Mouse (Mus musculus) midbrain, embryonic 16.5 days (tissue): ENCODE measurements at regions not wholly inside any gene's neighbourhood (a gene's known extent, or its start where the extent isn't known, plus 50 kb on each side); places are given as distances from the start of the nearest gene placed in this dataset.

Source experiments
- ATAC-seq: fragments of 200-750 bp; cut with Nextera tagmentation; 2 replicates; pipeline ENCODE4 v1.8.0; 2017; ENCODE audit warnings: moderate TSS enrichment
- H3K27ac ChIP-seq: fragments of 300-500 bp; sonication (generic); 2 replicates; pipeline ENCODE4 v1.5.1; 2014; ENCODE audit warnings: mild to moderate bottlenecking, low read length, mixed read lengths
- H3K27me3 ChIP-seq: fragments of 300-500 bp; sonication (generic); 2 replicates; pipeline ENCODE4 v1.6.1; 2014; ENCODE audit warnings: low read depth, low read length, mixed read lengths; ENCODE audit not compliant: control insufficient read depth, insufficient read depth
- H3K36me3 ChIP-seq: fragments of 300-500 bp; sonication (generic); 2 replicates; pipeline ENCODE4 v1.6.1; 2014; ENCODE audit warnings: mild to moderate bottlenecking, low read length, moderate library complexity, mixed read lengths; ENCODE audit not compliant: control insufficient read depth, insufficient read depth
- H3K4me1 ChIP-seq: fragments of 300-500 bp; sonication (generic); 2 replicates; pipeline ENCODE4 v1.6.1; 2014; ENCODE audit warnings: mild to moderate bottlenecking, low read length, mixed read lengths; ENCODE audit not compliant: control insufficient read depth, insufficient read depth
- H3K4me2 ChIP-seq: fragments of 300-500 bp; sonication (generic); 2 replicates; pipeline ENCODE4 v1.6.1; 2014; ENCODE audit warnings: mild to moderate bottlenecking, low read length, mixed read lengths
- H3K4me3 ChIP-seq: fragments of 300-500 bp; sonication (generic); 2 replicates; pipeline ENCODE4 v1.5.1; 2014; ENCODE audit warnings: low read depth, mild to moderate bottlenecking, low read length, moderate library complexity, mixed read lengths
- H3K9ac ChIP-seq: fragments of 300-500 bp; sonication (generic); 2 replicates; pipeline ENCODE4 v1.6.1; 2014; ENCODE audit warnings: low read depth, low read length, mixed read lengths
- H3K9me3 ChIP-seq: fragments of 300-500 bp; sonication (generic); replicated peaks from 2 replicates; pipeline ENCODE4 v1.6.1; 2014; ENCODE audit warnings: mild to moderate bottlenecking, low read length, mixed read lengths; ENCODE audit not compliant: control insufficient read depth, poor library complexity, severe bottlenecking
- WGBS: fragments of 180-500 bp; shearing (Covaris S2); extraction: QIAGEN DNeasy Blood & Tissue Kit; methylation state at CpG from one replicate; pipeline ENCODE4 v1.1.7; 2014; 5-methylcytosine and 5-hydroxymethylcytosine counted together

DNA sequence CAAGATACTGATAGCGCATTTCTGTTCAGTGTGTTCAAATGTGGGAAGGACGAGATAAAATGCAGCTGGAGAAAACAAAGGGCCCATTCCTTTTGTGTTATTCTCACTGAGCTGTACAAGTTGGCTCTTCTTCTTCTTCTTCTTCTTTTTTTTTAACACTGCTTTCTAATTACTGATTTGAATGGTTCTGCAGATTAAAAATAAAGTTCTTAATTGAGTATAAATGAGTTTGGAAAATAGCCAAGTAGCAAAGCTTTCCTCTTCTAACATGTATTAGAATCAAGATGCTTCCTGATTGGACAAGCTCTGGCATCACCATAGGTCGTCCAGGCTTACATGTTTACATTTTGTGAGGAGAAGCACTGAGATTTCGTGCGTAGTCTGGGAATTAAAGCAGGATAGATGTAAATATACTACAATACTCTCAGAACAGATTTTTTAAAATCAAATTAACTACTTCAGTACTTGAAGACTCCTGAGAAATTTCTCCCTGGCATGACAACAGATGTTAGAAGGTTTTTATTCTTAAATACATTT is 1254.8 kb downstream of the Pla2g4a start:
- H3K4me3 ChIP-seq: no peak overlapping the region
- no peaks in the 10 kb centered on the region for H3K9me3 ChIP-seq
- ATAC-seq: no peak
- H3K36me3 ChIP-seq: no peaks in the 10 kb centered on the region
- no peak overlapping the region for H3K9ac ChIP-seq
- WGBS: 61% methylated on average over 5 of the region's 5 CpGs
- no peak overlapping the region for H3K27ac ChIP-seq
- no peak overlapping the region for H3K4me2 ChIP-seq
- H3K4me1 ChIP-seq: no peaks in the 10 kb centered on the region
- no peaks in the 10 kb centered on the region for H3K27me3 ChIP-seq

DNA sequence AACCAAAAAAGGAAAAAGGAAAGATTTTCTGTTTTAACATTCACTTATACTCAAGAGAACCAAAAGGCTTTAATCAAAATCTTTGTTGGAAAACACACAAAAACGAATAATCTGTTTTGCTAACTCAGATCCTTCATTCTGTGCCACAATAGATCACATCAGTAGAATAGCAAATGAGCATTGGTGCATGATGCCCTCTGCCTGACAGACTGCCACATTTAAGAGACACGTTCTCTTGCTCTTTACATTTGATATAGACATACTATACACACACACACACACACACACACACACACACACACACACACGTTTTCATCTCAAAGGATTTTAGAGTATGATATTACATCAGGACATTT is 1260.5 kb downstream of the Pla2g4a start:
- H3K4me2 ChIP-seq: no peak overlapping the region
- no peaks in the 10 kb centered on the region for H3K4me1 ChIP-seq
- 38% methylated on average over 3 of the region's 3 CpGs for WGBS
- H3K9ac ChIP-seq: no peak overlapping the region
- H3K27ac ChIP-seq: no peak overlapping the region
- H3K4me3 ChIP-seq: no peak overlapping the region
- H3K27me3 ChIP-seq: no peaks in the 10 kb centered on the region
- no peaks in the 10 kb centered on the region for H3K36me3 ChIP-seq
- no peak for ATAC-seq
- H3K9me3 ChIP-seq: no peaks in the 10 kb centered on the region

DNA sequence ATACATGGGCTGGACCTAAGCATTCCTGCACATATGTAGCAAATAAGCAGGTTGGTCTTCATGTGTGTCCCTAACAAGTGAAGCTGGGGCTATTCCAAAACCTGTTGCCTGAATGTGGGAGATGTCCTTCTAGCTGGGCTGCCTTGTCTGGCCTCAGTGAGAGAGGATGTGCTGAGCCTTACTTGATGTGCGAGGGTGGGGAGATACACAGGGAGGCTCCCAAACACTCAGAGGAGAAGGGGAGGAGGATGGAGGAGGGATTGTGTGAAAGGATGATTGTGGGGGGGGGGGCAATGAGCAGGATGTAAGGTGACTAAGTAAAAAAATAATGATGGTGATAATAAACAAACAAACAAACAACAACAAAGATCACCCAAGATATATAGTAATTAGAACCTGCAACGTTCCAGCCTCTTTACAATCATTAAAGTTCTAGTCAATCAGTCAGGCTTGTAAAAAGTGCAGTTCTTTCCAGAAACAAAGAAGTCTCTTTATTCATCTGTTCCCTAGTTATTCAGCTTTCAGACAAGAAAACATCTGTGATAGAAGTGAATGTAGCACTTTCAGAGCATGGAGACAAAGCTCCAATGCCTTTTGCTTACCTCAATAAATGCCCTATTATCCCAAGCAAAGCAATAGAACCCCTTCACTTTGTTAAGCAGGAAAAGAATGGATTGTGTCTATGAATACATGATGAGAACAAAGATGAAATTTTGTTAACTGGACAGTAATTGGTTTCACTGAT is 1261.1 kb downstream of the Pla2g4a start:
- 42% methylated on average over 2 of the region's 2 CpGs for WGBS
- no peak overlapping the region for H3K4me2 ChIP-seq
- ATAC-seq: 0 out of 2 replicates have a peak, but pooled peaks have one; percentile 60
- no peak overlapping the region for H3K4me3 ChIP-seq
- no peaks in the 10 kb centered on the region for H3K27me3 ChIP-seq
- no peaks in the 10 kb centered on the region for H3K4me1 ChIP-seq
- no peak overlapping the region for H3K9ac ChIP-seq
- no peaks in the 10 kb centered on the region for H3K36me3 ChIP-seq
- H3K27ac ChIP-seq: no peak overlapping the region
- no peaks in the 10 kb centered on the region for H3K9me3 ChIP-seq

DNA sequence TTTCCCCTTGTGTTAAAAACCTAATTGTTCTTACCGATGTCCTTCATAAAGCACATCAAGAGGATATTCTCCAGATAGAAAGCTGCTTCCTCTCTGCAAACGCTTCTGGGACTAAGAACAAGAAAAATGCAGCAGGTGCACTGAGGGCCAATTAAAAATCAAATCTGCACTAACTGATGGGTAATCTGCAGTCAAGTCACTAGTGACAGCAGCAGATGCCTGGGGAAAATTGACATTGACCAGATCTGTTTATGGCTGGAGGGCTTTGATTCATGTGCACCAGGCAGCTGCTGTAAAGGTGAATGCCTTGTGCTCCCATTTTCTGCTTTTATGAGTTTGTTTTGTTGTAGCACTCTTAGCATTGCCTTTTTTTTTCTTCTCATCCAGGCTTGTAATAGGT is 1271.0 kb downstream of the Pla2g4a start:
- Histone ChIP-seq H3K9ac (no peak overlapping the region), H3K4me2 (no peak overlapping the region), H3K27me3 (no peaks in the 10 kb centered on the region), H3K36me3 (no peaks in the 10 kb centered on the region), H3K9me3 (no peaks in the 10 kb centered on the region), H3K4me1 (peaks cover 5% of the 10 kb centered on the region; the same call in 1 of the 2 replicates), H3K4me3 (no peak overlapping the region), H3K27ac (no peak overlapping the region)
- 22% methylated on average over 2 of the region's 2 CpGs for WGBS
- ATAC-seq: peak; percentile 70; the same call in 1 of the 2 replicates

DNA sequence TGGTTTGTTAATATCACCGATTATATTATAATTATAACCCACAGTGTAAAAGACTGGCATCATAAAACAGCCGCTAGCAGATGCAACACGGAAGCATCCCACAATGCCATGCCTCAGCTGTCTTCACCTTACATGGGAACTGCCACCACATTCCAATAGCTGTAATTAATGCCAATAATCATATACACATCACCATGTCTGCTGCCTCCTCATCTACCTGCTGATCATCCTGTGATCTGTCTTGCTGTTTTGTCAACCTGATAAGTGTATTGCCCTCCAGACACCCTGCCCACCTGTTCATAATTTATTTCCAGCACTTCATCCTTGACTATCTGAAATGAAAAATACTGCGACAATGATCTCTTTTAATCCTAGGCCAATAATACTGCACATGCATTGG is 1271.5 kb downstream of the Pla2g4a start:
- WGBS: 66% methylated on average over 4 of the region's 4 CpGs
- Histone ChIP-seq H3K9ac (no peak overlapping the region), H3K36me3 (no peaks in the 10 kb centered on the region), H3K27ac (no peak overlapping the region), H3K4me1 (peaks cover 5% of the 10 kb centered on the region; the same call in 1 of the 2 replicates), H3K4me3 (no peak overlapping the region), H3K9me3 (no peaks in the 10 kb centered on the region), H3K4me2 (no peak overlapping the region), H3K27me3 (no peaks in the 10 kb centered on the region)
- ATAC-seq: peak; percentile 25; the same call in 1 of the 2 replicates

DNA sequence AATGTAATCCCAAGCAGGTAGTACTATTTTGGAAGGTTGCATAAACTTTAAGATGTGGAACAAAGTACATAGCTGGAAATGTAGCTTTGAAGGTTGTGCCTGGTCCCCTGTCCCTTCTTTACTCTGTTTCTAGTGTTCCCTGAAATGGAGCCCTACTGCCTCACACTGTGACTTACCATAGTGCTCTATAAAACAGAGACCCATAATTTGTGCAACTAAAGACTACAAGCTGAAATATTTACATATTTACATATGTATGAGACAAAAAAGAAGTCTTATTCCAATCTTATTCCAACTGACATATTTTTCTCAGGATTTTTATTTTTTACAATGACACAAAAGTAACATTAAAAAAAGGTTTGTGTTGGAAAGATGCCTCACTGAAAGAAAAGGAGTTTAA is 1285.6 kb downstream of the Pla2g4a start:
- Histone ChIP-seq H3K27me3 (no peaks in the 10 kb centered on the region), H3K36me3 (no peaks in the 10 kb centered on the region), H3K9ac (no peak overlapping the region), H3K9me3 (no peaks in the 10 kb centered on the region), H3K4me3 (no peak overlapping the region), H3K4me1 (no peaks in the 10 kb centered on the region), H3K4me2 (no peak overlapping the region), H3K27ac (no peak overlapping the region)
- no peak for ATAC-seq

DNA sequence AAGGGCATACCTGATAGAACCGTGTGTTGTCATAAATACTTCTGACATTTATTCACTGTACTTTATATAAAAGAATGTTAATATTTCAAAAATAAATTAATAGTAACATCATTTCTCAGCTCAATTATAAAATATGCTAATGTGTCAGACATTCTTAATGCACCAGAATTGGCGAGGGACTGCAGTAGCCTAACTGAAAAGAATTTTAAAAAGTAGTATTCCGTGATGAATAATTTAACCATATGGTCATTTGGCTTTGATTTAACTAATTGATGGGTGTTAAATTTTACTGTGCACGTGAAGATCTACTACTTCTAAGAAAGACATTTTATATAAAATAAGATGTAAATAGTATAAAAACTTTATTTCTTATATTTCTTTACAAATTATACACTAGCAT is 1296.7 kb downstream of the Pla2g4a start:
- Histone ChIP-seq H3K4me3 (no peak overlapping the region), H3K36me3 (no peaks in the 10 kb centered on the region), H3K27ac (no peak overlapping the region), H3K9me3 (no peaks in the 10 kb centered on the region), H3K9ac (no peak overlapping the region), H3K4me2 (no peak overlapping the region), H3K27me3 (no peaks in the 10 kb centered on the region), H3K4me1 (no peaks in the 10 kb centered on the region)
- ATAC-seq: no peak
- 56% methylated on average over 4 of the region's 4 CpGs for WGBS

DNA sequence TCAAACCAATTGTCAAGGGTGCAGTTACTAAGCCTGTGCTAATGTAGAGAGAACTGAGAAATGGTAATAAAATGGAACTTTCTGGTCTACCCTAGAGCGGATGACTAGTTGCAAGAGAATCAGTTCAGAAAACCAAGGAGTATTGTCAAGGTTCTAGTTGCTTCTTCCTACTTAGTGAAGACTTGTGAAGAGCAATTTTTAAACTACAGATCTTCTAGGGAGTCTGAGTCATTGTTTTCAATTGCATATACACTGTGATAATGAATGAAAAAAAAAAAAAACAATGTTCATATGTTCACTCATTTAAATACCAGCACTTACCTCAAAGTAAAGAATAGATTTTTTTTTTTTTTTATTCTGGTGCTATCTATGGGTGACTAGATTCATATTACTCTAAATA is 1304.1 kb downstream of the Pla2g4a start:
- H3K4me2 ChIP-seq: no peak overlapping the region
- H3K9ac ChIP-seq: no peak overlapping the region
- H3K9me3 ChIP-seq: no peaks in the 10 kb centered on the region
- no peaks in the 10 kb centered on the region for H3K27me3 ChIP-seq
- no peaks in the 10 kb centered on the region for H3K4me1 ChIP-seq
- no peaks in the 10 kb centered on the region for H3K36me3 ChIP-seq
- no peak overlapping the region for H3K27ac ChIP-seq
- WGBS: 96% methylated on average over 1 of the region's 1 CpGs
- no peak for ATAC-seq
- no peak overlapping the region for H3K4me3 ChIP-seq
